ENCODE assay signal across 12 mouse cellular contexts in the genomic region with DNA sequence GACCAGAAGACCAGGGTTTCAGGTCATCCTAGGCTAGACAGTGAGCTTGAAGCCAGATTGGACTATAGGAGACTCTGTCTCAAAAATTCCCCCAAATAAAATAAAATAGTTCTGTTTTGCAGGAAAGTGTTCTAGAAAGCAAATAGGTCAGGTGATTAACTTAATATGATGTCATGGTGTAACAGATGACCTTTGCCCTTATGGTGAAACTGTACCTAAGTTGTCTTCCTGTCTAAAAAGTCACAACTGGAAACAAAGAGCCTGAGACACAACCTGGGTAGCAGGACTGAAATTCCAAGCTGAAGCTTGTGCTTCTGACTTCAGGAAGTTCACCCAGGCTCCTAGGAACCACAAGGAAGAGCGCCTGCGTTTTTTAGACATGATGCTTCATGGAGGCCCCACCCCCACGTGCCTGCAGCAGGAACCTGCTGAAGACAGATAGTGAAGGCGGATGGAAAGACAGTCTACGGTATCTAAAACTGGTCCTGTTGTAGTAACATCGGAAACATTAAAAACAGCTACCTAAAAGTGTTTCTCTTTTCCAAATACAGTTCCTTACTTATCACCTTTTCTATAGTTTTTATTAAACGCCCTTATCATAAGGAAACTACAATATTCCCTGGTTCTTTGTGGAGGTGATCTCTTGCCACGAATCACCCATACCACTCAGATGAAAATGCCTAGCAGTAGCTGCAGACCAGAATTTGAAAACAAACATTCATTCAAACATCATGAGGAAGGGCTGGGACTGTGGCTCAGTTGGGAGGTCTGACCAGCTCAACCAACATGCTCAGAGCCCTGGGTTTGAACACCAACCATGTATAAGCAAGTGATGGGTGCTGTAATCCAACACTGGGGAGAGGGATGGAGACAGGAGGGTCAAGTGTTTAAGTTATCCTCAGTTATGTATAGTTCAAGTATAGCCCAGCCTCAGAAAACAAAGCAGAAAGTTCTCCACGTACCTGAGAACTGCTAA. TPM values are rescaled to one million over a fixed set of nuclear protein-coding genes. Genes with fewer than 3 reads are reported as not detected.
DNase-seq lines count a peak whose midpoint lies in the region; ATAC-seq lines count a peak whose summit lies in the region.
"Had no signal": no experiment of that assay in that cellular context is flagged by ENCODE, and none has a peak within 500 bp of the region (broad histone marks: within the 10 kb centered on the region; RNA-seq: fewer than 3 reads in every experiment).

No protein-coding gene starts in this region.

- ATAC-seq in heart, embryonic 11.5 days (replicated peaks; ENCODE audit: insufficient number of reproducible peaks, low FRiP score, low TSS enrichment): 0 out of 2 replicates have a peak, but pooled peaks have one; percentile 63
- peak; percentile 85 for ATAC-seq in megakaryocyte-erythroid progenitor cell, adult 5-6 weeks (replicated peaks; ENCODE audit: low FRiP score, low TSS enrichment, poor library complexity, severe bottlenecking)
- ATAC-seq in forebrain, embryonic 14.5 days: no peak

- H3K9ac ChIP-seq in heart, embryonic 11.5 days (ENCODE audit: low read depth, low read length): no peak overlapping the region
- H3K9ac ChIP-seq in forebrain, embryonic 14.5 days (ENCODE audit: low read length): no peak overlapping the region
- H3K9ac ChIP-seq: lung, embryonic 15.5 days had no signal

- 52% methylated on average over 9 of the region's 9 CpGs for WGBS in heart, embryonic 11.5 days (ENCODE audit: insufficient replicate concordance)
- WGBS in forebrain, embryonic 14.5 days: 83% methylated on average over 9 of the region's 9 CpGs

- DNase-seq in heart, postnatal 36 days: no peak
- peak; percentile 33 for DNase-seq in ZHBTc4 (ENCODE audit: low read depth, low spot score)
- peak; percentile 90 for DNase-seq in liver
- DNase-seq in left cerebral cortex, postnatal 4 days: no peak
- no peak for DNase-seq in thymus, postnatal 36 days
- DNase-seq in forebrain, embryonic 14.5 days (ENCODE audit: low spot score): no peak
- DNase-seq: cerebellum, adult 2 months; heart, postnatal 4 days had no signal

- H3K9me3 ChIP-seq in heart, embryonic 11.5 days (replicated peaks; ENCODE audit: control insufficient read depth, low read length): no peaks in the 10 kb centered on the region
- H3K9me3 ChIP-seq in forebrain, embryonic 14.5 days (replicated peaks; ENCODE audit: control insufficient read depth, low read length): no peaks in the 10 kb centered on the region
- H3K9me3 ChIP-seq: lung, embryonic 15.5 days had no signal

- peaks cover 21% of the 10 kb centered on the region for H3K4me1 ChIP-seq in heart, embryonic 11.5 days (ENCODE audit: control insufficient read depth, insufficient read depth, low read length)
- H3K4me1 ChIP-seq in forebrain, embryonic 14.5 days (ENCODE audit: control insufficient read depth, insufficient read depth, low read length): peaks cover 10% of the 10 kb centered on the region; the same call in 1 of the 2 replicates

- no peaks in the 10 kb centered on the region for H3K27me3 ChIP-seq in heart, embryonic 11.5 days (ENCODE audit: control insufficient read depth, insufficient read depth, low read length)
- no peaks in the 10 kb centered on the region for H3K27me3 ChIP-seq in forebrain, embryonic 14.5 days (replicated peaks; ENCODE audit: control insufficient read depth, insufficient read depth, low read length)
- H3K27me3 ChIP-seq: lung, embryonic 15.5 days had no signal

- no peak overlapping the region for H3K4me2 ChIP-seq in heart, embryonic 11.5 days
- H3K4me2 ChIP-seq in forebrain, embryonic 14.5 days (ENCODE audit: low read length): no peak overlapping the region
- H3K4me2 ChIP-seq: lung, embryonic 15.5 days; midbrain, embryonic 11.5 days had no signal

- no peak overlapping the region for H3K4me3 ChIP-seq in heart, embryonic 11.5 days (ENCODE audit: low read depth, low read length)
- no peak overlapping the region for H3K4me3 ChIP-seq in forebrain, embryonic 14.5 days (ENCODE audit: low read depth, low read length)
- H3K4me3 ChIP-seq: lung, embryonic 15.5 days had no signal

- H3K27ac ChIP-seq in heart, embryonic 11.5 days (ENCODE audit: low read depth, low read length): no peak overlapping the region; the same call in 1 of the 2 replicates
- no peak overlapping the region for H3K27ac ChIP-seq in forebrain, embryonic 14.5 days (ENCODE audit: low read depth, low read length)
- H3K27ac ChIP-seq: lung, embryonic 15.5 days had no signal

- peaks cover under 1% of the 10 kb centered on the region; the same call in 1 of the 2 replicates for H3K36me3 ChIP-seq in heart, embryonic 11.5 days (ENCODE audit: control insufficient read depth, insufficient read depth, low read length)
- 0 out of 2 replicates have a peak, but pooled peaks cover under 1% of the 10 kb centered on the region for H3K36me3 ChIP-seq in forebrain, embryonic 14.5 days (ENCODE audit: control insufficient read depth, insufficient read depth, low read length)
- H3K36me3 ChIP-seq: lung, embryonic 15.5 days had no signal

- intact Hi-C loops in heart, postnatal 36 days (cut with DNase I): loop anchor here (10.0 kb wide), 1 partner anchor 775 kb away; no protein-coding TSS in a partner anchor
- intact Hi-C loops in left cerebral cortex, postnatal 4 days (cut with DNase I): no loop called here

RNA-seq across cellular contexts. Expression of a gene that starts 12.3 kb away (rescaled TPM):
- polyA plus RNA-seq in heart, embryonic 11.5 days (2014; fragmentation: Nextera tagmentation; extraction: Ambion mirVana): 129 and 133 TPM in 2 replicates
- 10 to 100 TPM; 46.6 to 48.5 TPM for total RNA-seq in heart, postnatal 36 days (2021)
- total RNA-seq in megakaryocyte-erythroid progenitor cell, adult 5-6 weeks (2014; fragmentation: Nextera tagmentation): 70.8 and 85.1 TPM in 2 replicates
- total RNA-seq in megakaryocyte-erythroid progenitor cell, adult 5-6 weeks (2017): 83.8 and 89.7 TPM in 2 replicates
- total RNA-seq in left cerebral cortex, postnatal 4 days (2021): 10 to 100 TPM; 42.6 to 49.1 TPM
- 117 and 122 TPM in 2 replicates for polyA plus RNA-seq in forebrain, embryonic 14.5 days (2014; fragmentation: Nextera tagmentation; extraction: Ambion mirVana)

RNA-seq across cellular contexts. Expression of a gene that starts 12.6 kb away (rescaled TPM):
- 39.9 and 48.3 TPM in 2 replicates for polyA plus RNA-seq in heart, embryonic 11.5 days (2014; fragmentation: Nextera tagmentation; extraction: Ambion mirVana)
- 10 to 100 TPM; 15.8 to 18.0 TPM for total RNA-seq in heart, postnatal 36 days (2021)
- 47.6 and 57.4 TPM in 2 replicates for total RNA-seq in megakaryocyte-erythroid progenitor cell, adult 5-6 weeks (2014; fragmentation: Nextera tagmentation)
- total RNA-seq in megakaryocyte-erythroid progenitor cell, adult 5-6 weeks (2017): 60.9 and 68.3 TPM in 2 replicates
- 10 to 100 TPM; 30.6 to 32.4 TPM for total RNA-seq in left cerebral cortex, postnatal 4 days (2021)
- polyA plus RNA-seq in forebrain, embryonic 14.5 days (2014; fragmentation: Nextera tagmentation; extraction: Ambion mirVana): 29.5 and 31.1 TPM in 2 replicates

RNA-seq across cellular contexts. Expression of a gene that starts 52.4 kb away (rescaled TPM):
- 51.8 and 56.3 TPM in 2 replicates for polyA plus RNA-seq in heart, embryonic 11.5 days (2014; fragmentation: Nextera tagmentation; extraction: Ambion mirVana)
- total RNA-seq in heart, postnatal 36 days (2021): 10 to 100 TPM; 18.7 to 19.1 TPM
- total RNA-seq in megakaryocyte-erythroid progenitor cell, adult 5-6 weeks (2014; fragmentation: Nextera tagmentation): 119 and 125 TPM in 2 replicates
- total RNA-seq in megakaryocyte-erythroid progenitor cell, adult 5-6 weeks (2017): 173 and 221 TPM in 2 replicates
- 10 to 100 TPM; 34.5 to 37.3 TPM for total RNA-seq in left cerebral cortex, postnatal 4 days (2021)
- 52.9 and 62.2 TPM in 2 replicates for polyA plus RNA-seq in forebrain, embryonic 14.5 days (2014; fragmentation: Nextera tagmentation; extraction: Ambion mirVana)

RNA-seq across cellular contexts. Expression of a gene that starts 53.1 kb away (rescaled TPM):
- 92.8 and 93.4 TPM in 2 replicates for polyA plus RNA-seq in heart, embryonic 11.5 days (2014; fragmentation: Nextera tagmentation; extraction: Ambion mirVana)
- total RNA-seq in heart, postnatal 36 days (2021): 10 to 100 TPM; 65.1 to 73.0 TPM
- total RNA-seq in megakaryocyte-erythroid progenitor cell, adult 5-6 weeks (2014; fragmentation: Nextera tagmentation): 127 and 129 TPM in 2 replicates
- 205 and 208 TPM in 2 replicates for total RNA-seq in megakaryocyte-erythroid progenitor cell, adult 5-6 weeks (2017)
- 10 to 100 TPM; 29.3 to 29.8 TPM for total RNA-seq in left cerebral cortex, postnatal 4 days (2021)
- polyA plus RNA-seq in forebrain, embryonic 14.5 days (2014; fragmentation: Nextera tagmentation; extraction: Ambion mirVana): 56.1 TPM in 2 replicates

Comparison
In these comparisons a context has a peak if more than half of its experiments do, and no peak if none do; other contexts are left out.
1. DNase-seq: peak in ZHBTc4 (single experiment) and liver (single experiment); none in heart, postnatal 36 days (0 of 2), left cerebral cortex, postnatal 4 days (single experiment), thymus, postnatal 36 days (0 of 2) and forebrain, embryonic 14.5 days (single experiment).